Mouse (Mus musculus) activated CD4-positive, CD25-positive, alpha-beta regulatory T cell, adult 4 months (primary cell): Measurements from ENCODE around the gene Gm2035. TPM values are rescaled to one million over a fixed set of nuclear protein-coding genes. Genes with fewer than 3 reads are reported as not detected.
"Not testable (repeated sequence)": the region's sequence is repeated elsewhere in the genome, so short reads cannot be mapped to it uniquely, and the experiment has no call there.

ENCODE experiments used
- ATAC-seq: one replicate; pipeline ENCODE4 v1.8.0; 2017
- polyA plus RNA-seq, 2 experiments: library from polyadenylated mRNA; unstranded; fragments of 100-300 nt; shearing (Covaris generic); gene quantifications; one replicate each; pipeline ENCODE4 v1.2.1; 2017

Gm2035 gene
- not detected for polyA plus RNA-seq

GRCm38 (mm10) chr12:87919721-87920120 is at the start of gene Gm2035:
Gene Gm2035, minus strand, starts transcription at chr12:87919857.
- not testable (repeated sequence) for ATAC-seq

- ATAC-seq: not testable (repeated sequence)
These were observed 34.1 kb upstream of the Gm2035 start, which contains the start of gene Gm2042 for GRCm38 (mm10) chr12:87953780-87954179. Gene Gm2042, plus strand, starts transcription at chr12:87954080.

- not testable (repeated sequence) for ATAC-seq
These were observed 24.6 kb downstream of the Gm2035 start, which contains the start of gene Gm2022 for GRCm38 (mm10) chr12:87895070-87895469. Gene Gm2022, plus strand, starts transcription at chr12:87895370.

GRCm38 (mm10) chr12:87873772-87874171 is 45.9 kb downstream of the Gm2035 start, which contains the start of gene Gm2016:
Gene Gm2016, plus strand, starts transcription at chr12:87874072.
- ATAC-seq: not testable (repeated sequence)

Other genes with a start within 250 kb of the Gm2035 start
- not detected for gene Gm21319, start 144.1 kb downstream of the Gm2035 start, polyA plus RNA-seq
- gene Gm21936, start 124.3 kb downstream of the Gm2035 start, polyA plus RNA-seq: not detected
- gene BB287469, start 103.3 kb downstream of the Gm2035 start, polyA plus RNA-seq: not detected
- gene Gm2001, start 77.5 kb downstream of the Gm2035 start, polyA plus RNA-seq: not detected
- gene Gm2016, start 45.8 kb downstream of the Gm2035 start, polyA plus RNA-seq: not detected
- not detected for gene Gm2022, start 24.5 kb downstream of the Gm2035 start, polyA plus RNA-seq
- gene Gm2042, start 34.2 kb upstream of the Gm2035 start, polyA plus RNA-seq: not detected
- gene Gm2075, start 92.0 kb upstream of the Gm2035 start, polyA plus RNA-seq: not detected
- gene Gm6803, start 98.9 kb upstream of the Gm2035 start, polyA plus RNA-seq: not detected
- not detected for gene Gm2056, start 107.1 kb upstream of the Gm2035 start, polyA plus RNA-seq
- gene Gm16368, start 163.8 kb upstream of the Gm2035 start, polyA plus RNA-seq: not detected